Mouse (Mus musculus) heart, adult 2 months (tissue): ENCODE measurements around the gene Tmx2.

Experiments
- CTCF ChIP-seq: fragments of 200-600 bp; IDR thresholded peaks from 2 replicates; pipeline ENCODE4 v1.8.1; 2022; ENCODE audit warnings: antibody characterized with exemption, mild to moderate bottlenecking, moderate library complexity
- EP300 ChIP-seq: fragments of 200-500 bp; IDR thresholded peaks from 2 replicates; pipeline ENCODE4 v1.6.1; 2011; ENCODE audit warnings: low read depth, low read length, control low read depth; ENCODE audit not compliant: insufficient read depth
- POLR2A ChIP-seq: fragments of 200-500 bp; IDR thresholded peaks from 2 replicates; pipeline ENCODE4 v1.6.1; 2011; ENCODE audit warnings: mild to moderate bottlenecking, low read depth, low read length, control low read depth; ENCODE audit not compliant: insufficient read depth

DNA sequence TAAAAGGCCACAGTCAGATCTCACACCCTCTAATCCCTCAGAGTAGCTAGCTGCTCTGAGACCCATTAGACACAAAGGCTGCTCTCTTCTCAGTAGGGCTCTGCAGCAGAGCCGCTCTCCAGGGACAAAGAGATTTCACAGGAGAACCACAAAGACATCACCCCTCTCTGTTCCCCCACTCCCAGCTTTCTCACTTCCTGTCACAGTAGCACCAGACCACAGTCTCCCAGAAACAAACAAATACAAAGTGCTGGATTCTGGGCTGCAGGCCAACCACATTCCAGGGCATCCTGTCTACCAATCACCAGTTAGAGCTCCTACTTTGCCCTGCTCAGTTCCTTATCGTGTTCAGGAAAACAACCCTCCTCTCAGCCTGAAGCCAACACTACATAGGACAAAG lies 43.3 kb downstream of the Tmx2 start:
- TF ChIP-seq EP300 (peak; percentile 99), CTCF (no peak), POLR2A (peak; percentile 81; the same call in 1 of the 2 replicates)
